Mouse (Mus musculus) frontal cortex, adult (tissue): ENCODE measurements at regions not wholly inside any gene's neighbourhood (a gene's known extent, or its start where the extent isn't known, plus 50 kb on each side); places are given as distances from the start of the nearest gene placed in this dataset.

Experiments used
- ATAC-seq: cut with Nextera tagmentation; 2 replicates; pipeline ENCODE4 v1.9.2; 2017; ENCODE audit warnings: mild to moderate bottlenecking, moderate library complexity, mixed read lengths; ENCODE audit not compliant: low TSS enrichment

GRCm38 (mm10) chr7:111337053-111337452, 254.2 kb upstream of the Eif4g2 start:
- no peak for ATAC-seq

DNA sequence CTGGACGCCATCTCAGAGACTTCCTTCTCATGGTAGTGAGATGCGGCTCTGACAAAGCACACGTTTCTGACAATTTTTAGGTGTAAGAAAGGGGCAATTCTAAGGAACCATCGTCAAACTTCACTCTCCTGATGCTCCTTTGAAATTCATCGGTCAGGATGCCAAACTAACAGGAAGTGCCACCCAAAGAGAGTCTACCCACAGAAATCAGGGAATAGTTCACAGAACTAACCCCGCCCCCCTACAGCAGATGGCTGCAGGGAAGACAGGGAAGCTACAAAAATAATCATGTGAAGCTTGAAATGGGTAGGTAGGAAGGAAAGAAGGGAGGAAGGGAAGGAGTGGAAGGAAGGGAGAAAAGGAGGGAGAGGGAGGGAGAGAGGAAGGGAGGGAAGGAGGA, 240.1 kb upstream of the Eif4g2 start:
- ATAC-seq: peak; percentile 83; the same call in 1 of the 2 replicates

DNA sequence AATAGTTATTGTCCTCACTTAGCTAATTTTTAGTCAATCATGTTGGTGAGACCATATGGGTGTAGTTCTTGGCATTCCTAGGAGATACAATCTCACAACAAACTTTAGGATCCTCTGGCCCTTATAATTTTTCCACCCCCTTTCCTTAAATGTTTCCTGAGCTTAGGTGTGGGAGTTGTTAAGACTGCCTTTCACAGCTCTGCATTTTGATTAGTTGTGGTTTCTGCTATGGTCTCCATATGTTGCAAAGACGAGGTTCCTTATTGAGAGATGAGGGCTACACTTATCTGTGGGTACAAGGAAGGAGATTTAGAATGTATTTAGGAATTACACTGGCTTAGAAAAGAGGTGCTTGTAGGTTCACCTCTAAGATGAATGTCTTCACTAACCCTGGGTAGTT, 237.1 kb upstream of the Eif4g2 start:
- ATAC-seq: peak; percentile 73

DNA sequence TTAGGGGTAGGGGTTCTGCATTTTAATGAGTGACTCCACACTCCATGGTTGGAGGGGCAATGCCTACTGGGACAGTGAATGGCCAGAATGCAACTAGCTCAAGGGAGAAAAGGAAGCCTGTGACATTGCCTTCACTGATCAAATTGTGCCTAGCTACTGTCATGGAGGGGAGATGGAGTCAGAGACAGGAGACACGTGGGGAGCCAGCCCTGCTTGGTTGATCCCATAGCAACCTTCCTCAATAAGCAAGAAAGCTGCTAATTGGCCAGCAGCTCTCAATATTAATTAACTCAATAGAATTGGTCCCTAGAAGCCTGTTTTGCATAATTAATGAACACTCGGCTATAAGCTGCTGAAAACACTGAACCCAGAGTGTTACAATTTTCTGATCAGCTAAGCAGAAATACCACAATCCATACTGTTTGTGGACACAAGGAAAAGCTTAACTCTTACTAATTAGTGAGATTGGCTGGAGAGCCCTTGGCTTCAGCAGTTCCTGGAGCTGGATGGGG, 233.7 kb upstream of the Eif4g2 start:
- ATAC-seq: no peak

DNA sequence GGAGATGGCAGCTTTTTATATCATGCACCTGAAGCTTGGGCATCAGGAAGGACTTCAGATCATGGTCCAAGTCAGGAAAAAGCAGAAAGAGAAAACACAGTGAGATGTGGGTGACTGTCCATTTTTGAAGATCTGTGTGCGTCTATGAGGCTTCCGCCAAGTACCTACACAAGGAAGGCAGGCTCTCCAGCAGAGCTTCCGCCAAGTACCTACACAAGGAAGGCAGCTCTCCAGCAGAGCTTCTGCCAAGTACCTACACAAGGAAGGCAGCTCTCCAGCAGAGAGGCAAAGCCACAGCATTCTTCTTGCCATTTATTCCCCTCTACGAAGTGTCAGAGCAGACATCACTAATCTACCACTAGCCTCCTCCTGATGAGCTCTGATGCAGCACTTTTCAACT, 231.1 kb upstream of the Eif4g2 start:
- peak; percentile 88 for ATAC-seq

GRCm38 (mm10) chr7:111305196-111305595, 222.4 kb upstream of the Eif4g2 start:
- no peak for ATAC-seq

- peak; percentile 64 for ATAC-seq
These were observed 219.1 kb upstream of the Eif4g2 start for GRCm38 (mm10) chr7:111301791-111302488.

DNA sequence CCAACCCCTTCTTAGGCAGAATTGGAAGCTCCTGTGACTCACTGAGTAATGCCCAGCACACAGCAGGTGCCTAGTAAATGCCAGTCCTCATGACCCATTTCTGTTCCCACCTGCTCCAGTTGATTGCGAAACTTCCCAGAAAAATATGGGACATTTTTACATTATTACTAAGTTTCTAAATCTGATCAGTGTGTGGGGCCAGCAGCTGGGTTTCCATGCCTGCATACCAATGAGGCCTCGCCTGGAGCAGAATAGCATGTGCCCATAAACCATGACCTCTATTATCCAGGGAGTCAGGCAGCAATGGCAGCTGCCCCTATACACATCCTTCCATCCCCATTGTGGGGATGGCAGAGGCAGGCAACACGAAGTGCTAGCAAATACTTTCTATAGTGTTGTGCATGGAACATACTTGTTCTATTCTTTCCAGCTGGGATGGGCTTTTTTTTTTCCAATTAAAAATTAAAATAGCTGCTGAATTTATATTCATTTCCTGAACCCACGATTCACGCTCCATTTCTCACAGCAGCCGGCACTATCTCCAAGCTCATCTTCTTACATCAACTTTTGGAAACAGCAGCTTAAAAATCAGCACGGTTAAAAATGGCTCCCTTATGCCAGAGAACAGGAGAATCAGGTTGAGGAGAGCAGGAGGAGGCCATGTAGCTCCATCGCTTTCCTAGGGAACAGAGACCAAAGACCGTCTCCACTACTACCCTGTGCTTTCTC, 214.5 kb upstream of the Eif4g2 start:
- ATAC-seq: peak; percentile 68

DNA sequence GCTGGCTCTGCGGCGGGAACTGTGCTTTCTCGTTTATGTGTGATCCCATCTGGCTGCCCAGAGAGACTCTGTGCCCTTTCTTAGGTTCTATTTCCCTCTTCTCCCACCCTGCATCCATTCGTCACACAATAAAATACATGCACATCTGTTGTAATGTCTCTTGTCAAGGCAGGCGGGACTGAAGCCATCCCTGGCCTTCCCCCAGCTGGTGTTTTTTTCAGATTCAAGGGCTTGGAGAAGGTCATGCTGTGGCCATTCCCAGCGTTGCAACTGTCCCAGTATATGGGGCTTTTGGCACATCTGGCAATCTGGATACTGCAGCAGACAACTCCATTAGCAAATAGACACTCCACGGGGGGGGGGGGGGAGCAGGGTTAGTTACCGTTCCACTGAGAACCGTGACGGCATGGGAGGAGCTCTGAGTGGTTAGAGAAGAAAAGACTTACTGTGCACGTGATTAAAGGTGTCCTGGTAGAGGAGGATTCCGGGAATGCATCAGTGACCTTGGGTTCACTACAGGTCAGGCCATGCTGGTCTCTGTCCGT, 200.7 kb upstream of the Eif4g2 start:
- no peak for ATAC-seq

DNA sequence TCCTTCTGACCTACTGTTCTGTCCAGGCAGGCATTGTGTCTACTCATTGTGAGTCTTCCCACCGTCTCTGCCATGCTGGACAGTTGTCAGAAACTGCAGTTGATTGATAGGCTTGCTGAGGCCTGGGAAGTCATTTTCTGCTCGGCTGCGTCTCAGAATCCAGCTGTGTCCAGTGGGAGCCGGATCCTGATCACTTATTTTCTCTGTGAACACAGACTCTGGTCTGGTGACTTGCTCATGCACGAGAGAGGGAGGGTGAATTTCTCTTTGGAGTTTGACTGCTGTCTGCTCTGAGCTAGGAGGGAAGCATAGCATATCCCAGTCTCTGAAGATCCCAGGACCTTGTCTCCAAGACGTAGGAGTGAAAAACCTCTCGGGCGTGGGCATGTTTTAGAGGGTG, 199.5 kb upstream of the Eif4g2 start:
- no peak for ATAC-seq

DNA sequence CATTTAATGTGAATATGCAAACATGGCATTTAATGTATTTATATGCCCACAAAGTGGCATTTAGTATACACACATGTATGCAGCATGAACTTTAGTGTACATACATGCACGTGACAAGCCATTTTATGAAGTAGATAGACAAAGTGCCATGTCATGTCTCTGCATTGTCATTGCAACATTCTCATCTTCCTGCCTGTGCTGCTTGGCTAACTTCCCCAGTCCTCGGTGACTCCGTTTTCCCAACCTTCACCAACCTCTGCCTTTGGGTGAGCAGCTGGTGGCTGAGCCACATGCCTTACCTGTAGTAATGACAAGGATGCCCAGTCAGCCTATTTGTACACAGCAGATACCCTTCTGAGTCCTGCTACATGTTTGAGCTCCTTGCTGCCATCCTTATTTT, 194.9 kb upstream of the Eif4g2 start:
- ATAC-seq: no peak

DNA sequence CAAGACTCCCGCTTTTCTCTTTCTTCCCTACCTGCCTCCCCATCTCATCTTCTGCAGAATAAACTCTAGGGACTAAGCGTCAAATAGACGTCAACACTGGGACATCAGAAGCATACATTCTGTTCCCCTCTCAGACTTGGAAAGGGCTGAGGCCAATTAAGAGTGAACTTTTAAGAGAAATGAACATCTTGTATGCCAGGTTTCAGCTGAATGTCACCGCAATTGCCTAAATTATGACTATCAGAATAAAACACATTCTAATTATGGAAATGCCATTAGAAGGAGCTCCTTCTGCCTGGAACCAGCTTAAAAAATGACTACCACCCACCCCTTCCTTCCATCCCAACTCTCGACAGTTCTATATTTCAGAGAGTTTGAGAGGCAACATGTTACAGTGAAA, 191.0 kb upstream of the Eif4g2 start:
- no peak; the same call in 1 of the 2 replicates for ATAC-seq

- peak; percentile 59; the same call in 1 of the 2 replicates for ATAC-seq
These were observed 188.0 kb upstream of the Eif4g2 start for GRCm38 (mm10) chr7:111270874-111271273.

GRCm38 (mm10) chr7:111268197-111268596, 185.4 kb upstream of the Eif4g2 start:
- no peak for ATAC-seq

GRCm38 (mm10) chr7:111263302-111263701, 180.5 kb upstream of the Eif4g2 start:
- no peak for ATAC-seq

DNA sequence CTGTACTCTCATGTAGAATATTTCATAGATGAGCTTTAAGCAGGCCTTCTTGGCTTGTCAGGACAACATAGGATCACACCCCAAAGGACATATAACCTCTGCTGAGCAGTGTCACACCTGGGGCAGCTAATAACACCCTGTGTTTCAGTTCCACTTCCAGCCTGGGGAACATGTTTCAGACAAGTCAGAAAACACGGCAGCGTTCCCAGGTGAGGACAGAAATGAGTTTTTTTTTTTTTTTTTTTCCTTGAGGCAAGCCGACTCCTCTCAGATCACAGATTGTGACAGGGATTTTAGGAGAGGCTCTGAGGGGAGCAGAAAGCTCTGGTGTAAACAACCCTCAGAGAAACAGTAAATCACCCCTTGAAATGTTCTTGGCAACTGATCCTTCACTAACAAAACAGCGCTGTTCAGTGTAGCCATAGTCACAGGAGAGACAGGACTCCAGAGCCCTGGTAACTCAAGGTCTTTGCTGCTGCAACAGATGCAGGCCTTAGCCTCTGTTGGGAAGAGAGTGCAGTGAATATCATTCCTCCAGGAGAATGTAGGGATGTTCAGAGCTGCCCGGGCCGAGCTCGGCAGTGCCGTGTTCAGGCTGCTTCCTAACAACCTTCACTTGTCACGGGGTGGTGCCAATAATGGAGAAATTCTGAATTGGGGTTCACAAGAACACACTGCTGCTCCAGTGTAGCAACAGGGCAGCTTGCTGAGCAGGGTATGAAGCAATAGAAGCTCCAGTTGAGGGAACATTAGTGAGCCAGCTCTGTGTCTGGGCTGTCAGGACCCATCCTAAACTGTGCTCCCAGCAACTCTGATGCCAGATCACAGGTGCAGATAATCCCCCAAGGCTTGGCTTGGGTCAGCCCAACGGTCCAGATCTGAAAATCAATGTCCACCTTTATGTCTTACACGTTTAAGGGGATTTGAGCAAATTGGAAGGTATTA, 177.1 kb upstream of the Eif4g2 start:
- no peak for ATAC-seq

DNA sequence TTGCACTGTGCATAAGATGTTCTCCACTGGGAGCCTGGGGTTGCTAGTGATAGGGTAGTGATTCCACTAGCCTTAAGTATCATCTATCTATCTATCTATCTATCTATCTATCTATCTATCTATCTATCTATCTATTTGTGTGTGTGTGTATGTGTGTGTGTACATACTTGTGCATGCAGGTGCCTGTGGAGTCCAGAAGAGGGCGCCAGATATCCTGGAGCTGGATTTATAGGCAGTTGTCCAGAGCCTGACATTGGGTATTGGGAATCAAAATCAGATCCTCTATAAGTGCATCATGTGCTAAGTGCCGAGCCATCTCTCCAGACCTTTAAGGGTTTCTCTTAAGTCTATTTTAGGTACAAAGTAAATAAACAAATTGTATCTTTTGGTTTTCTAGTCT, 175.0 kb upstream of the Eif4g2 start:
- no peak for ATAC-seq

- no peak for ATAC-seq
These were observed 173.4 kb upstream of the Eif4g2 start for GRCm38 (mm10) chr7:111256199-111256598.

- ATAC-seq: peak; percentile 81; the same call in 1 of the 2 replicates
These were observed 166.8 kb upstream of the Eif4g2 start for GRCm38 (mm10) chr7:111249606-111250005.

DNA sequence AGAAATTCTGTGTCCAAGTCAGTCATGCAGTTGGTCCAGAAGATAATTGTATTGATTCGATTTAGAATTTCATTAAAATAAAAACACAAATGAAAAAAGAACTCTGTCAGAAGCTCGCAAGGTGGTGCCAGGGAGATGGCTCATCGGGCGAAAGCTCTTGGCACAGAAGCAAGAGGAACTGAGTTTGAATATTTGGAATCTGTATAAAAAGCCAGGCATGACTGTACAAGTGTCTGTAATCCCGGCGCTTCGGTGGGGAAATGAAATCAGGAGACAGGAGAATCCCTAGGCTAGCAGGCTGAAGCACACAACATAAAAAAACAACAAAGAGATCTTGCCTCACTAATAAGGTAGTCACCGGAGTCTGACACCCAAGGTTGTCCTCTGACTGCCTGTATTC, 162.7 kb upstream of the Eif4g2 start:
- ATAC-seq: peak; percentile 58

GRCm38 (mm10) chr7:111245067-111245466, 162.2 kb upstream of the Eif4g2 start:
- ATAC-seq: no peak

DNA sequence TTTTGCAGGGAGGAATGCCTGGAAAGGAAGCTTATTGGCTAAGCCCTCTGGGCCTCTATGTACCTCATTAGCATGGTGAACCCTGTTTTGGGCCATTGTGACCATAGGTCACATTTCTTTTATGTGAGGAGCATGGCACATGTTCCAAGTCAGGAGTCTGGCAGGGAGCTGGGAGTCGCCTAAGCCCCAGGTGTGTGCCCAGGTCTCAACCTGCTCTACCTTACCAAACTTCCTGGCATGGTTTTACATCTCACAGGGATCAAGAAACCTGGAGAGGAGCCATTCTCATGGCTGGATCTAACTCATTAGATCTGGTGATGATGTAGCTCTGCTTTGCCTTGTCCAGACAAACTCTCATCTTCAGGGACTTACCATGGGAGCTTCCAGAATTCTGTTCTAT, 161.0 kb upstream of the Eif4g2 start:
- ATAC-seq: no peak
